Mouse (Mus musculus): ENCODE results near the gene Ang2. TPM values are rescaled to one million over a fixed set of nuclear protein-coding genes. Genes with fewer than 3 reads are reported as not detected.
"Not testable (repeated sequence)": the region's sequence is repeated elsewhere in the genome, so short reads cannot be mapped to it uniquely, and the experiment has no call there.

The Ang2 gene
- not detected for total RNA-seq (2021)
- long read RNA-seq, experiment 1, result 0 reads
- long read RNA-seq, experiment 2, result 0 reads

DNA sequence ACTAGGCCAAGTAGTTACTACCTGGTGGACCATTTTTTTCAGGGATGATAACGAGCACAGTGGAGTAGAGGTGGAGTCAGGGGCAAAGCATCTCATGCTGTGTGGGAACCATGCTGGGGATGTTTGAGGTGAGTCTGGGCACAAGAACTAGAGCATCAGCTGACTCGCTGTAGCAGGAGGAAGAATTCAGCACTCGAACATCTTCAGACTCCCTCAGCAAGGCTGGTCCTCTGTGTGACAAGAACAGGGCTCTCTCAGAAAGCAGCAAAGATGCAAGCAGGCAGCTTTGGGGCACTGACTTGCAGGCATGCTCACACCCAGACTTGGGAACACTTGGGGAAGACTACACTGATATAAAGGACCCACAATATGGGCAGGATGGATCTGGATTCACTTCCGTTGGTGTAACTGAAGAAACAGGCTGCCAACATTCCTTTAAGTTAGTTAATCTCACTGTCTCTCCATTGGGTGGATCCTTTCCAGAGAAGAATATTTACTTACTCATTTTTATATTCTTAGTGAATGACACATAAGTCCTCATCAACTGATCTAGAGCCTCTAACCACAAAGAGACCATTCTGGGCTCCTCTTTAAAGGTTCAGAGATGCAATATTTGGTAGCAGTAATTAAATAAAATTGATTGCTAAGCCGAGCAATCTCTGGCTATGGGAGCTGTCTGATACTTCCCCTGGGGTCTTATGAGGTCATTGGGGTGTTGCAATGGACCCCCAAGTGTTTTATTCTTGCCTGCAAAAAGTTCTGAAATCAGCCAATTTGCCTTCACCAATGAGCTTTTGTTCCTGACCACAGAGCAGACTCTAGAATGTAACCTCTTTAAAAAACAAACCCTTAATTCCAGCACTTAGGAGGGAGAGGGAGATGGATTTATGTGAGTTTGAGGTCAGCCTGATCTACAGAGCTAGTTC, at the start of gene Ang2:
Gene Ang2 (minus strand): TSS at position 51 of the 926 bp plus-strand sequence.
- no peak for DNase-seq (ENCODE audit: low spot score in 2 of 2)

DNA sequence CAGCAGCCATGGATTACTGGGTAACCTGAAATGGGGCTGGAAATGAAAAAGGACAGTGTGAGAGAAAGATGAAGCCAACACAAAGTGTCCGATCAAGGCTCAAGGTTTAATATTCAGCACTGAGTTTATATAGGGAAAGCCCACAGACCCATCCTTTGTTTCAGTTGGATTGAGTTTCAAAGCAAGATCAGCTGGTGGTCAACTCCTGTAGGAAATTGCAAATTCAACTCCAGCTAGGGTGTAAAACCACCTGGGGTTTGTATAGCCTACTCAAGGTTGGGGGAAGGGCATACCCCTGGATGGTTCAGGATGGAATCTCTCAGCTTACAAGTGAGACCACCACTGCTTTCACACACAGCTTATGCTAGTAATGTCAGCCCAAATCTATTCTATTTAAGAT, 48.8 kb upstream of the Ang2 start:
- no peak for DNase-seq (ENCODE audit: low spot score in 2 of 2)

GRCm38 (mm10) chr14:51240899-51241298, 42.0 kb upstream of the Ang2 start:
- DNase-seq (ENCODE audit: low spot score in 2 of 2), result peak in 1 of 2 experiments; percentile 13

DNA sequence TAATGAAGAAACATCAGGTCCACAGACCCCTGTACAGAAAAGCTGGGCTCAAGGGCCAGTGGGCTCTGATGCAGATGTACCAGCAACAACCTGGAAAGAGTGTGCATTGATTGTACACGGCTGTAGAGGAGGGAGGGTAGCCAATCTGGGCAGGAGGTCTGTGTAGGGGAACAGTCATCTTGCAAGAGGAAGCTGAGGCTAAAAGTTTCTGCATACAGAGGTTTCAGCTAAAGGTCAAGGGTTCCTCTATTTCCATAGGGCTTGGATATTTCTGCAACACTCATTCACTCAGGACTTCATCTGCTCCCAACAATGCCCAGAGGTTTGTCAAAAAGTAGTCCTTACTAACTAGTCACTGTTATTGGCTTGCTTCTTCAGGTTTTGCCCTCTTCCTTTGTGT, 38.5 kb upstream of the Ang2 start:
- not testable (repeated sequence) for DNase-seq (ENCODE audit: low spot score in 2 of 2)

- DNase-seq (ENCODE audit: low spot score in 2 of 2), result not testable (repeated sequence)
Measured at GRCm38 (mm10) chr14:51229657-51230056, 30.7 kb upstream of the Ang2 start.

GRCm38 (mm10) chr14:51220075-51220474, 21.1 kb upstream of the Ang2 start:
- not testable (repeated sequence) for DNase-seq (ENCODE audit: low spot score in 2 of 2)

DNA sequence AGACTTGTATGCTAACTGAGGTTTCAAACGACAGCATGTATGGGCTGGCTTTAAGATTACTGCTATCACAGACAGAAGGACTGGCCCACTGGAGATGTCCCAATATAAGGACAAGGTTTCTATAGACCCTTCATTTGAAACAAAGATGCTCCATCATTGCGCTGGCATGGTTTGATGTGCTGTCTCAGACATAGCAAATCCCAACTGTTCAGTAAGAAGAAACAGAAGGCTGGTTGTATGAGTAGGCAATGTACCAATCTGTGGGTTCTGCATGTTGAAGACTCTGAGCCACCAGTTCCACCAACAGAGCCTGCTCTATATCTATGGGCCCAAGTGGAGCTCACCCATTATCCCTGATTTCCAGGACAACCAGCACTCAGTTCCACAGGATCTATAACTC, 4.2 kb upstream of the Ang2 start, which contains the start of gene Ear14:
Gene Ear14 (plus strand): TSS at position 277 of the 400 bp plus-strand sequence.
- DNase-seq (ENCODE audit: low spot score in 2 of 2), result no peak

- DNase-seq (ENCODE audit: low spot score in 2 of 2), result no peak
Measured at GRCm38 (mm10) chr14:51200466-51200865, 1.5 kb upstream of the Ang2 start.

GRCm38 (mm10) chr14:51200054-51200453, 1.1 kb upstream of the Ang2 start:
- no peak for DNase-seq (ENCODE audit: low spot score in 2 of 2)

DNA sequence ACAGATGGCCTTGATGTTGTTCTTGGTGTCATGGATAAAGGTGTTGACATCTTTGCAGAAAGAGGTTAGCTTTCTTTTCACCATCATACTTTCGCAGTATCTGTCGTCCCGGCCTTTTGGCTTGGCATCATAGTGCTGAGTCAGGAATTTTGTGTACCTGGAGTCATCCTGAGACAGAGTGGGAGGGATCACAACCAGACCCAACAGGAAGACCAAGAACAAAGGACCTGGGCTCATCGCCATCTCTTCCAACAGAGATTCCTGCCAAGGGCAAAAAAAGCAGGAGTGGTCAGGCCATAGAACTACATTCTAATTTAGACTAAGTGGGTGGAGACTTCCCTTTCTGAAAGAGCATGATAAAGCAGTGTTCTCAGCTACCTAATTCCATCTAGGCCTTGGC, 3.3 kb downstream of the Ang2 start:
- DNase-seq (ENCODE audit: low spot score in 2 of 2), result no peak

- DNase-seq (ENCODE audit: low spot score in 2 of 2), result not testable (repeated sequence)
Measured at GRCm38 (mm10) chr14:51181051-51181450, 17.9 kb downstream of the Ang2 start.

- DNase-seq (ENCODE audit: low spot score in 2 of 2), result no peak
Measured at GRCm38 (mm10) chr14:51173843-51174242, 25.1 kb downstream of the Ang2 start.

GRCm38 (mm10) chr14:51172947-51173346, 26.0 kb downstream of the Ang2 start:
- not testable (repeated sequence) for DNase-seq (ENCODE audit: low spot score in 2 of 2)

DNA sequence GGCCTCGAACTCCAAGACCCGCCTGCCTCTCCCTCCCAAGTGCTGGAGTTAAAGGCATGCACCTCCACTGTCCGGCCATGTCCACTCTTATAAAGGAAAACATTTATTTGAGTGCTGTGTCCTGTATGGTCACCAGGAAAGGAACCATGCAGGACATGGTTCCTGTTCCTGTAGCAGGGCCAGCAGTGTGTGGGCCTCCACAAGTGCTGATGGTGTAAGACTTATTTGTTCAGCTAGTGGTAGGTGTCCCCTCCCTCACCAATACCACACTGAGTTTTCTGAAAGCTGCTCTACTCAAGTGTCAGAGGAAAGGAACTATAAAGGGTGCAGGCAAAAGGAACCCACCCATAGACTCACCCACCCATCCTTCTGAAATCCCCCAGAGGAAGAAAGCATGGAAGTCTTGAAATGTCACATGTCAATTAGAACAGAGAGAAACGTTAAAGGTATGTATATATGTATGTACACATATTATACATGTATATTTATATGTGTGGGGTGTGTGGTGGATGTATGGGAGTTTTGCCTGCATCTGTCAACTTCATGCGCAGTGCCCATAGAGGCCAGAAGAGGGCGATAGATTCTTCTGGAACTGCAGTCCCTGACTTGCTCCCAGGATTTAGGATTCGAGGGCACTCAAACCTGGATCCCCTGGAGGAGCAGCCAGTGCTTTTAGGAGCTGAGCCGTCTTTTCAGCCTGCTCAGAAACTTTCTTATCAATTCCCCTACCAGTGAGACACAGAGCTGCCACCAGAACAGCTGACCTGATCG, 26.7 kb downstream of the Ang2 start:
- peak in 1 of 2 experiments; percentile 30 for DNase-seq (ENCODE audit: low spot score in 2 of 2)

DNA sequence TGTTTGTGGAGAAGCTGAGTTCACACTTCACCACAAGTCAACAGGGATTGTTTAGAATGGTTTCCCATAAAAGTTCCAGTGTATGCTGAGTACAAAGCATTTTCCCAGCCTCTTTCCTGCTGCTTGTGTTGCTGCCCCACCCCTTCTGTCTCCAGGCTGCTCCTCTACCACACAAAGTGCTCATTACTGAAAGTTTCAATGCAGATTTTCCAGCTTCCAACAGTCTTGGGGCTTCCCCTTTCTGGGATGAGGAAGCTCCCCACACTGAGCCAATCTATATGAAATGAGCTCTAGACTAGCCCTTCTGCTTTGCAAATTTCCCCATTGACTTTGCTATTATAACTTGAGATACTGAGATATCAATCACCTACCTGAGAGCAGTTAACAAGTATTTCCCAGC, 32.9 kb downstream of the Ang2 start:
- DNase-seq (ENCODE audit: low spot score in 2 of 2), result no peak

DNA sequence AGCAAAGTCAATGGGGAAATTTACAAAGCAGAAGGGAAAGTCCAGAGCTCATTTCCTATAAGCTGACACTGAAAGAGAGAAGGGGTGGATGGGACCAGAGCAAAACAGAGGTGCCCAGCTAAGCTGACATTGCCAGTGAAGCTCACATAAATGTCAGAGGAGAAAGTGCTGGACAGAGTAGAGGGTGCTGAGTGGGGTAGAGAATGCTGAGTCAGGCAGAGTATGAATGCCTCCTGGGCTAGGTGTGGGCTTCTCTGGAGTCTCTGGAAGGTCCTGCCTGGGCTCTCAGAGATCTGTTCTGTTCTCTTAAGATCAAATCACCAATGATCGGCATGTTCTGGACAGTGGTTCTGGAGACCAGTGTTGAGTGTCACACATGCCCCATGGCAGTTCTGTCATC, 33.5 kb downstream of the Ang2 start:
- no peak for DNase-seq (ENCODE audit: low spot score in 2 of 2)

GRCm38 (mm10) chr14:51163323-51163722, 35.6 kb downstream of the Ang2 start:
- not testable (repeated sequence) for DNase-seq (ENCODE audit: low spot score in 2 of 2)

- DNase-seq (ENCODE audit: low spot score in 2 of 2), result not testable (repeated sequence)
Measured at GRCm38 (mm10) chr14:51161976-51162375, 37.0 kb downstream of the Ang2 start, which contains the start of gene Rnase2b. Rnase2b (plus strand) TSS chr14:51162260.

- DNase-seq (ENCODE audit: low spot score in 2 of 2), result no peak
Measured at GRCm38 (mm10) chr14:51157072-51157471, 41.9 kb downstream of the Ang2 start.

GRCm38 (mm10) chr14:51156736-51157068, 42.2 kb downstream of the Ang2 start:
- DNase-seq (ENCODE audit: low spot score in 2 of 2), result no peak

GRCm38 (mm10) chr14:51156056-51156735, 42.8 kb downstream of the Ang2 start:
- DNase-seq (ENCODE audit: low spot score in 2 of 2), result no peak

Measured in gastrocnemius, postnatal 4 days (tissue).